Mouse (Mus musculus) spleen, adult 2 months (tissue): Measurements from ENCODE around the gene Luc7l3.

Experiments used
- CTCF ChIP-seq: fragments of 200-500 bp; IDR thresholded peaks from 2 replicates; pipeline ENCODE4 v1.5.1; 2011; ENCODE audit warnings: mild to moderate bottlenecking, inconsistent platforms; ENCODE audit not compliant: insufficient read depth, insufficient read length, insufficient replicate concordance; ENCODE audit errors: extremely low read depth
- POLR2A ChIP-seq: fragments of 200-500 bp; IDR thresholded peaks from 2 replicates; pipeline ENCODE4 v1.6.1; 2011; ENCODE audit warnings: low read depth, low read length, inconsistent platforms

- TF ChIP-seq CTCF, result no peak
- TF ChIP-seq POLR2A, result no peak
Measured at GRCm38 (mm10) chr11:94336551-94336950, 14.8 kb upstream of the Luc7l3 start.
